Mouse (Mus musculus) neutrophil, adult 5-6 weeks (primary cell): ENCODE measurements around the gene Six4. TPM values are rescaled to one million over a fixed set of nuclear protein-coding genes. Genes with fewer than 3 reads are reported as not detected.

Experiments used
- total RNA-seq: library from RNA; stranded (forward); fragments of 200-1000 nt; gene quantifications from 2 replicates; pipeline ENCODE4 v1.2.3, GENCODE M21; 2017

Gene Six4
- total RNA-seq, 1 experiment from 2014 or later = under 0.01 TPM

Other genes starting within 250 kb of the Six4 start
- not detected in 2 replicates for gene Six6, start 173.6 kb downstream of the Six4 start, total RNA-seq
- 0.35 TPM in 1 of 2 replicates, not detected in the other for gene 4930447C04Rik, start 172.7 kb downstream of the Six4 start, total RNA-seq
- gene Six1, start 59.6 kb downstream of the Six4 start, total RNA-seq = not detected in 2 replicates
- gene Mnat1, start 10.3 kb upstream of the Six4 start, total RNA-seq = 7.3 and 8.0 TPM in 2 replicates
- 7.9 and 12.7 TPM in 2 replicates for gene Trmt5, start 173.3 kb upstream of the Six4 start, total RNA-seq
- 6.3 and 12.1 TPM in 2 replicates for gene Slc38a6, start 173.3 kb upstream of the Six4 start, total RNA-seq